Mouse (Mus musculus): ENCODE measurements around the gene Skil. TPM values are rescaled to one million over a fixed set of nuclear protein-coding genes. Genes with fewer than 3 reads are reported as not detected.

Gene Skil
- polyA plus RNA-seq, 1 experiment from 2014 or later = 21.3 TPM

DNA sequence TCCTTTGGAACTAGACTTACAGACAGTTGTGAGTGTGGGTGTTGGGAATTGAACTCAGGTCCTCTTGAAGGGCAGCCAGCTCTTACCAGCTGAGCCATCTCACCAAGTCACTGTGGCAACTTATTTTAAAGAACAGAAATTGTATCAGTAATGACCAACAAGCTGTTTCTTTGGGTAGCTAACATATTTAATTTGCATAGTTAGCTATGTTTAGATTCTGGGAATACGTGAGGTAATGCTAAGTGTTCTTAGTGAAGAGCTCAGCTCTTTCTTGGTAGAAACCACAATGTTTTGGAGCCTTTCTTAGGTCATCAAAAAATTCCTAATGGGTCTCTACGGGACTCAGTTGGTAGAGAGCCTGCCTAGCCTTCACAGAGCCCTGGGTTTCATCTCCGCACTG, 5.9 kb downstream of the Skil start:
- no peak overlapping the region for H3K4me3 ChIP-seq (replicated peaks; ENCODE audit: low read length)
- WGBS = 87% methylated on average over 3 of the region's 3 CpGs
- no peak overlapping the region for H3K9ac ChIP-seq (ENCODE audit: low read length)
- ATAC-seq (ENCODE audit: insufficient read depth, low FRiP score) = no peak
- H3K4me2 ChIP-seq (ENCODE audit: low read depth, low read length) = no peak overlapping the region
- no peak overlapping the region for H3K27ac ChIP-seq (ENCODE audit: low read length)
- no peaks in the 10 kb centered on the region for H3K36me3 ChIP-seq (ENCODE audit: control insufficient read depth, insufficient read depth, low read length)
- no peaks in the 10 kb centered on the region for H3K27me3 ChIP-seq (ENCODE audit: control insufficient read depth, insufficient read depth, low read length)
- peaks cover 15% of the 10 kb centered on the region for H3K4me1 ChIP-seq (ENCODE audit: control insufficient read depth, insufficient read depth, low read length)
- H3K9me3 ChIP-seq (replicated peaks; ENCODE audit: control insufficient read depth, low read length) = no peaks in the 10 kb centered on the region

GRCm38 (mm10) chr3:31104936-31105335, 10.1 kb downstream of the Skil start:
- no peak overlapping the region for H3K9ac ChIP-seq (ENCODE audit: low read length)
- H3K36me3 ChIP-seq (ENCODE audit: control insufficient read depth, insufficient read depth, low read length) = no peaks in the 10 kb centered on the region
- H3K4me2 ChIP-seq (ENCODE audit: low read depth, low read length) = no peak overlapping the region
- H3K27me3 ChIP-seq (ENCODE audit: control insufficient read depth, insufficient read depth, low read length) = no peaks in the 10 kb centered on the region
- WGBS = 63% methylated on average over 6 of the region's 6 CpGs
- H3K27ac ChIP-seq (ENCODE audit: low read length) = no peak overlapping the region
- ATAC-seq (ENCODE audit: insufficient read depth, low FRiP score) = no peak
- H3K9me3 ChIP-seq (replicated peaks; ENCODE audit: control insufficient read depth, low read length) = no peaks in the 10 kb centered on the region
- no peak overlapping the region for H3K4me3 ChIP-seq (replicated peaks; ENCODE audit: low read length)
- H3K4me1 ChIP-seq (ENCODE audit: control insufficient read depth, insufficient read depth, low read length) = peaks cover 4% of the 10 kb centered on the region; the same call in 1 of the 2 replicates

- Histone ChIP-seq H3K36me3 (ENCODE audit: control insufficient read depth, insufficient read depth, low read length) (no peaks in the 10 kb centered on the region), H3K27me3 (ENCODE audit: control insufficient read depth, insufficient read depth, low read length) (no peaks in the 10 kb centered on the region), H3K4me1 (ENCODE audit: control insufficient read depth, insufficient read depth, low read length) (peaks cover 4% of the 10 kb centered on the region; the same call in 1 of the 2 replicates), H3K4me3 (replicated peaks; ENCODE audit: low read length) (no peak overlapping the region), H3K27ac (ENCODE audit: low read length) (no peak overlapping the region), H3K4me2 (ENCODE audit: low read depth, low read length) (no peak overlapping the region), H3K9ac (ENCODE audit: low read length) (no peak overlapping the region), H3K9me3 (replicated peaks; ENCODE audit: control insufficient read depth, low read length) (no peaks in the 10 kb centered on the region)
- WGBS = 83% methylated on average over 6 of the region's 6 CpGs
- no peak for ATAC-seq (ENCODE audit: insufficient read depth, low FRiP score)
Measured at GRCm38 (mm10) chr3:31106597-31106996, 11.7 kb downstream of the Skil start.

- no peak overlapping the region for H3K27ac ChIP-seq (ENCODE audit: low read length)
- no peaks in the 10 kb centered on the region for H3K27me3 ChIP-seq (ENCODE audit: control insufficient read depth, insufficient read depth, low read length)
- no peaks in the 10 kb centered on the region for H3K36me3 ChIP-seq (ENCODE audit: control insufficient read depth, insufficient read depth, low read length)
- WGBS = 81% methylated on average over 4 of the region's 4 CpGs
- H3K4me3 ChIP-seq (replicated peaks; ENCODE audit: low read length) = no peak overlapping the region
- peaks cover 4% of the 10 kb centered on the region; the same call in 1 of the 2 replicates for H3K4me1 ChIP-seq (ENCODE audit: control insufficient read depth, insufficient read depth, low read length)
- H3K9ac ChIP-seq (ENCODE audit: low read length) = no peak overlapping the region
- H3K4me2 ChIP-seq (ENCODE audit: low read depth, low read length) = no peak overlapping the region
- ATAC-seq (ENCODE audit: insufficient read depth, low FRiP score) = no peak
- H3K9me3 ChIP-seq (replicated peaks; ENCODE audit: control insufficient read depth, low read length) = no peaks in the 10 kb centered on the region
Measured at GRCm38 (mm10) chr3:31107674-31108073, 12.8 kb downstream of the Skil start.

- Histone ChIP-seq H3K4me2 (ENCODE audit: low read depth, low read length) (no peak overlapping the region), H3K27me3 (ENCODE audit: control insufficient read depth, insufficient read depth, low read length) (no peaks in the 10 kb centered on the region), H3K4me1 (ENCODE audit: control insufficient read depth, insufficient read depth, low read length) (peaks cover 4% of the 10 kb centered on the region; the same call in 1 of the 2 replicates), H3K9me3 (replicated peaks; ENCODE audit: control insufficient read depth, low read length) (no peaks in the 10 kb centered on the region), H3K27ac (ENCODE audit: low read length) (no peak overlapping the region), H3K9ac (ENCODE audit: low read length) (no peak overlapping the region), H3K36me3 (ENCODE audit: control insufficient read depth, insufficient read depth, low read length) (0 out of 2 replicates have a peak, but pooled peaks cover 3% of the 10 kb centered on the region), H3K4me3 (replicated peaks; ENCODE audit: low read length) (no peak overlapping the region)
- 55% methylated on average over 3 of the region's 3 CpGs for WGBS
- no peak for ATAC-seq (ENCODE audit: insufficient read depth, low FRiP score)
Measured at GRCm38 (mm10) chr3:31109108-31109507, 14.2 kb downstream of the Skil start.

DNA sequence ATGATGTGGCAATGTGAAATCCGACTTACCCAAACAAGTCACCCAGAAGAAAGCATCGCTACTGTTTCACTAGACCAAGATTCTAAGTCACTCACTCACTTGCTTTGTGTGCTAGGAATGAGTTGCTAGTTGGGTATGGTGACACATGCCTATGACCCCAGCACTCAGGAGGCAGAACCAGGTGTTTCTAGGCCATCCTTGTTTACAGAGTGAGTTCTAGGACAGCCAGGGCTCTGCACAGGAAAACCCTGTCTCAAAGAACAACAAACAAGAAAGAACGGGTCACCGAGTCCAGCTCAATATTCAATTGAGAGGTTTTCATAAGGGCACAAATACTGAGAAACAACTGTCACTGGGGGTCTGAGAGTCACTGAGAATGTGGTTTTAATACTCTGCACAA, 28.2 kb downstream of the Skil start:
- H3K4me1 ChIP-seq (ENCODE audit: control insufficient read depth, insufficient read depth, low read length) = no peaks in the 10 kb centered on the region
- no peak overlapping the region for H3K4me3 ChIP-seq (replicated peaks; ENCODE audit: low read length)
- peaks cover 3% of the 10 kb centered on the region; the same call in 1 of the 2 replicates for H3K36me3 ChIP-seq (ENCODE audit: control insufficient read depth, insufficient read depth, low read length)
- H3K9me3 ChIP-seq (replicated peaks; ENCODE audit: control insufficient read depth, low read length) = no peaks in the 10 kb centered on the region
- H3K9ac ChIP-seq (ENCODE audit: low read length) = no peak overlapping the region
- ATAC-seq (ENCODE audit: insufficient read depth, low FRiP score) = no peak
- no peak overlapping the region for H3K27ac ChIP-seq (ENCODE audit: low read length)
- 82% methylated on average over 4 of the region's 4 CpGs for WGBS
- no peaks in the 10 kb centered on the region for H3K27me3 ChIP-seq (ENCODE audit: control insufficient read depth, insufficient read depth, low read length)
- no peak overlapping the region for H3K4me2 ChIP-seq (ENCODE audit: low read depth, low read length)

DNA sequence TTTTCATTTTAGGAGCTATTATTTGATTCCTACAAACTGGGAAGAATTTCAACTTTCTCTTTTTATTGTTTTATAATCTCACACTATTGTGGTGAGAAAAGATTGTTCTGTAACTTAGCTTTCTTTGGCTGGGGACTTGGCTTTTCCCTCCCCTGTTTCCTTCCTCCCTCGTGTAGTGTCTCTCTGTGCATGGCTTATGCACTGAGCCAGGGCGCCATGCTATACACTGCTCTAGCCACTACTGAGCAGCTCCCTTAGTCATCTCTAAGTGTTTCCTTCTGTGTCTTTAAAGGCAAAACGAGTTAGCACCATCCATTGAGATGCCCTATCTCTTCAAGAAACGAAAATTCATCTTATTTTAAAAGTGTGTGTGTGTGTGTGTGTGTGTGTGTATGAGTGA, 31.4 kb downstream of the Skil start:
- Histone ChIP-seq H3K27me3 (ENCODE audit: control insufficient read depth, insufficient read depth, low read length) (no peaks in the 10 kb centered on the region), H3K27ac (ENCODE audit: low read length) (no peak overlapping the region), H3K36me3 (ENCODE audit: control insufficient read depth, insufficient read depth, low read length) (0 out of 2 replicates have a peak, but pooled peaks cover 3% of the 10 kb centered on the region), H3K9me3 (replicated peaks; ENCODE audit: control insufficient read depth, low read length) (no peaks in the 10 kb centered on the region), H3K4me2 (ENCODE audit: low read depth, low read length) (no peak overlapping the region), H3K4me1 (ENCODE audit: control insufficient read depth, insufficient read depth, low read length) (no peaks in the 10 kb centered on the region), H3K9ac (ENCODE audit: low read length) (no peak overlapping the region), H3K4me3 (replicated peaks; ENCODE audit: low read length) (no peak overlapping the region)
- ATAC-seq (ENCODE audit: insufficient read depth, low FRiP score) = no peak
- WGBS = 65% methylated on average over 4 of the region's 4 CpGs

- Histone ChIP-seq H3K9me3 (replicated peaks; ENCODE audit: control insufficient read depth, low read length) (no peaks in the 10 kb centered on the region), H3K4me2 (ENCODE audit: low read depth, low read length) (no peak overlapping the region), H3K9ac (ENCODE audit: low read length) (no peak overlapping the region), H3K27me3 (ENCODE audit: control insufficient read depth, insufficient read depth, low read length) (no peaks in the 10 kb centered on the region), H3K4me1 (ENCODE audit: control insufficient read depth, insufficient read depth, low read length) (no peaks in the 10 kb centered on the region), H3K27ac (ENCODE audit: low read length) (no peak overlapping the region), H3K36me3 (ENCODE audit: control insufficient read depth, insufficient read depth, low read length) (0 out of 2 replicates have a peak, but pooled peaks cover 3% of the 10 kb centered on the region), H3K4me3 (replicated peaks; ENCODE audit: low read length) (no peak overlapping the region)
- WGBS = 65% methylated on average over 3 of the region's 3 CpGs
- no peak for ATAC-seq (ENCODE audit: insufficient read depth, low FRiP score)
Measured at GRCm38 (mm10) chr3:31126848-31127247, 32.0 kb downstream of the Skil start.

- no peak overlapping the region for H3K27ac ChIP-seq (ENCODE audit: low read length)
- ATAC-seq (ENCODE audit: insufficient read depth, low FRiP score) = no peak
- 34% methylated on average over 4 of the region's 4 CpGs for WGBS
Measured at GRCm38 (mm10) chr3:31129766-31130165, 34.9 kb downstream of the Skil start.

More at GRCm38 (mm10) chr3:31129766-31130165, 34.9 kb downstream of the Skil start:
- Histone ChIP-seq H3K4me2 (ENCODE audit: low read depth, low read length) (no peak overlapping the region), H3K4me1 (ENCODE audit: control insufficient read depth, insufficient read depth, low read length) (0 out of 2 replicates have a peak, but pooled peaks cover 3% of the 10 kb centered on the region), H3K36me3 (ENCODE audit: control insufficient read depth, insufficient read depth, low read length) (no peaks in the 10 kb centered on the region), H3K9me3 (replicated peaks; ENCODE audit: control insufficient read depth, low read length) (no peaks in the 10 kb centered on the region), H3K4me3 (replicated peaks; ENCODE audit: low read length) (no peak overlapping the region), H3K27me3 (ENCODE audit: control insufficient read depth, insufficient read depth, low read length) (no peaks in the 10 kb centered on the region), H3K9ac (ENCODE audit: low read length) (no peak overlapping the region)
